11 mouse cellular contexts compared by ENCODE assay signal in genomic region chr1:89342794-89343193, GRCm38 (mm10).
DNase-seq lines count a peak whose midpoint lies in the region; ATAC-seq and TF ChIP-seq lines count a peak whose summit lies in the region.
"Had no signal": no experiment of that assay in that cellular context is flagged by ENCODE, and none has a peak within 500 bp of the region (broad histone marks: within the 10 kb centered on the region; RNA-seq: fewer than 3 reads in every experiment).

No protein-coding gene starts in this region.

- H3K27me3 ChIP-seq in lung, embryonic 14.5 days (ENCODE audit: insufficient read depth, low read length) = no peaks in the 10 kb centered on the region
- H3K27me3 ChIP-seq in MEL (ENCODE audit: control insufficient read depth in 1 of 2, insufficient read depth in 2 of 2, low read length in 2 of 2) = no peaks in the 10 kb centered on the region
- H3K27me3 ChIP-seq: embryonic facial prominence, embryonic 13.5 days had no signal

- H3K4me3 ChIP-seq in lung, embryonic 14.5 days (ENCODE audit: low read depth, low read length) = no peak overlapping the region
- H3K4me3 ChIP-seq in MEL (ENCODE audit: control insufficient read depth in 1 of 2, insufficient read depth in 1 of 2, low read depth in 2 of 2, low read length in 2 of 2) = no peak overlapping the region
- H3K4me3 ChIP-seq: embryonic facial prominence, embryonic 13.5 days had no signal

- no peak for TF ChIP-seq POLR2A in MEL (IDR thresholded peaks at IDR 0.05; ENCODE audit: control insufficient read depth in 1 of 2, insufficient read depth in 1 of 2, low read depth in 1 of 2, low read length in 2 of 2, poor library complexity in 1 of 2)

- no peaks in the 10 kb centered on the region for H3K4me1 ChIP-seq in lung, embryonic 14.5 days (ENCODE audit: insufficient read depth)
- H3K4me1 ChIP-seq in MEL (ENCODE audit: control insufficient read depth in 1 of 2, insufficient read depth in 2 of 2, low read length in 2 of 2) = no peaks in the 10 kb centered on the region
- H3K4me1 ChIP-seq: embryonic facial prominence, embryonic 13.5 days had no signal

- TF ChIP-seq EP300 in MEL (IDR thresholded peaks at IDR 0.05; ENCODE audit: low read depth in 1 of 2, low read length in 2 of 2) = no peak

- WGBS in lung, embryonic 14.5 days = 37% methylated on average over 4 of the region's 4 CpGs

- ATAC-seq in lung, embryonic 14.5 days (ENCODE audit: insufficient read depth) = no peak

- TF ChIP-seq RAD21 in MEL (IDR thresholded peaks at IDR 0.05; ENCODE audit: low read depth, low read length) = no peak

- peak; percentile 25 for DNase-seq in heart, postnatal 4 days
- DNase-seq in heart, postnatal 14 days = no peak
- peak; percentile 27 for DNase-seq in lung, embryonic 14.5 days
- DNase-seq in lung, postnatal 10 days = no peak
- DNase-seq in MEL (ENCODE audit: low read depth, low spot score) = peak; percentile 9
- peak; percentile 16 for DNase-seq in induced T-regulatory cell, adult 2 months (ENCODE audit: low read depth)
- DNase-seq in frontal cortex, postnatal 10 days (ENCODE audit: low spot score in 2 of 2) = no peak
- DNase-seq in cerebellum, adult 9-11 months = no peak
- DNase-seq: right cerebral cortex, postnatal 14 days had no signal

- H3K4me2 ChIP-seq in lung, embryonic 14.5 days = no peak overlapping the region
- H3K4me2 ChIP-seq: embryonic facial prominence, embryonic 13.5 days; heart, embryonic 11.5 days had no signal

- H3K27ac ChIP-seq in lung, embryonic 14.5 days (ENCODE audit: low read depth) = no peak overlapping the region
- no peak overlapping the region for H3K27ac ChIP-seq in MEL (ENCODE audit: control insufficient read depth, low read depth, low read length)
- H3K27ac ChIP-seq: embryonic facial prominence, embryonic 13.5 days had no signal

- no peaks in the 10 kb centered on the region for H3K9me3 ChIP-seq in lung, embryonic 14.5 days (ENCODE audit: low read depth, low read length)
- no peaks in the 10 kb centered on the region for H3K9me3 ChIP-seq in MEL (replicated peaks; ENCODE audit: insufficient read depth, low read length)
- H3K9me3 ChIP-seq: embryonic facial prominence, embryonic 13.5 days had no signal

- no peaks in the 10 kb centered on the region for H3K79me2 ChIP-seq in MEL (ENCODE audit: control insufficient read depth, insufficient read depth, low read length, poor library complexity)

- TF ChIP-seq CTCF in lung, embryonic 14.5 days (IDR thresholded peaks at IDR 0.05; ENCODE audit: low read depth) = peak; percentile 48
- TF ChIP-seq CTCF in MEL (IDR thresholded peaks at IDR 0.05 in 2 of 3, conservative IDR thresholded peaks at IDR 0.05 in 1 of 3; ENCODE audit: control insufficient read depth in 1 of 3, insufficient read depth in 1 of 3, low read depth in 2 of 3, low read length in 3 of 3, poor library complexity in 1 of 3, severe bottlenecking in 1 of 3) = peak; percentile 24 to 43 (median 28); a peak in 4 of 6 replicates

- intact Hi-C loops in heart, postnatal 14 days (cut with DNase I) = no loop called here

- H3K36me3 ChIP-seq in lung, embryonic 14.5 days (ENCODE audit: insufficient read depth) = no peaks in the 10 kb centered on the region
- no peaks in the 10 kb centered on the region for H3K36me3 ChIP-seq in MEL (ENCODE audit: control insufficient read depth in 1 of 2, insufficient read depth in 2 of 2, low read length in 2 of 2)
- H3K36me3 ChIP-seq: embryonic facial prominence, embryonic 13.5 days had no signal

- H3K9ac ChIP-seq in lung, embryonic 14.5 days = no peak overlapping the region
- no peak overlapping the region for H3K9ac ChIP-seq in MEL (ENCODE audit: control insufficient read depth, low read depth, low read length, poor library complexity, severe bottlenecking)
- H3K9ac ChIP-seq: embryonic facial prominence, embryonic 13.5 days had no signal

TF ChIP-seq in MEL, 35 proteins besides CTCF, POLR2A, EP300 and RAD21:
- TF ChIP-seq SMC3 (IDR thresholded peaks at IDR 0.05; ENCODE audit: low read depth, low read length) (peak; percentile 20; the same call in 1 of the 2 replicates), NRF1 (IDR thresholded peaks at IDR 0.05; ENCODE audit: insufficient read depth, low read depth, low read length, poor library complexity, severe bottlenecking) (no peak)
TF ChIP-seq in MEL: peak in this region for 1.

Comparison
In these comparisons a context has a peak if more than half of its experiments do, and no peak if none do; other contexts are left out.
1. DNase-seq: peak in heart, postnatal 4 days (single experiment), lung, embryonic 14.5 days (single experiment), MEL (single experiment) and induced T-regulatory cell, adult 2 months (single experiment); none in heart, postnatal 14 days (0 of 2), lung, postnatal 10 days (single experiment), frontal cortex, postnatal 10 days (0 of 2) and cerebellum, adult 9-11 months (single experiment).